Mouse (Mus musculus) hindbrain, embryonic 14.5 days (tissue): ENCODE data around the gene Arpp21. TPM values are rescaled to one million over a fixed set of nuclear protein-coding genes. Genes with fewer than 3 reads are reported as not detected.
A peak's percentile ranks its signal among the peaks of the same experiment; 100 is the strongest.
"Not testable (repeated sequence)": the region's sequence is repeated elsewhere in the genome, so short reads cannot be mapped to it uniquely, and the experiment has no call there.

Experiments used
- ATAC-seq: fragments of 200-750 bp; cut with Nextera tagmentation; 2 replicates; pipeline ENCODE4 v1.8.0; 2017; ENCODE audit warnings: moderate number of reproducible peaks, mild to moderate bottlenecking, moderate TSS enrichment, moderate library complexity; ENCODE audit not compliant: low FRiP score
- DNase-seq: peaks from one replicate; pipeline ENCODE4 v3.0.0-alpha.2; 2015; ENCODE audit warnings: low spot score
- H3K27ac ChIP-seq: fragments of 300-500 bp; sonication (generic); 2 replicates; pipeline ENCODE4 v1.5.1; 2014; ENCODE audit warnings: mild to moderate bottlenecking, moderate library complexity
- H3K27me3 ChIP-seq: fragments of 300-500 bp; sonication (generic); 2 replicates; pipeline ENCODE4 v1.6.1; 2014; ENCODE audit warnings: mild to moderate bottlenecking, low read length, mixed read lengths; ENCODE audit not compliant: control insufficient read depth, insufficient read depth
- H3K36me3 ChIP-seq: fragments of 300-500 bp; sonication (generic); replicated peaks from 2 replicates; pipeline ENCODE4 v1.6.1; 2014; ENCODE audit not compliant: control insufficient read depth, insufficient read depth
- H3K4me1 ChIP-seq: fragments of 300-500 bp; sonication (generic); replicated peaks from 2 replicates; pipeline ENCODE4 v1.6.1; 2014; ENCODE audit warnings: antibody characterized with exemption, low read length, mixed read lengths; ENCODE audit not compliant: control insufficient read depth, insufficient read depth
- H3K4me2 ChIP-seq: fragments of 300-500 bp; sonication (generic); replicated peaks from 2 replicates; pipeline ENCODE4 v1.6.1; 2014; ENCODE audit warnings: mild to moderate bottlenecking, moderate library complexity
- H3K4me3 ChIP-seq: fragments of 300-500 bp; sonication (generic); replicated peaks from 2 replicates; pipeline ENCODE4 v1.5.1; 2014; ENCODE audit warnings: mild to moderate bottlenecking, low read length
- H3K9ac ChIP-seq: fragments of 300-500 bp; sonication (generic); 2 replicates; pipeline ENCODE4 v1.6.1; 2014
- H3K9me3 ChIP-seq: fragments of 300-500 bp; sonication (generic); 2 replicates; pipeline ENCODE4 v1.6.1; 2016; ENCODE audit warnings: low read length; ENCODE audit not compliant: control insufficient read depth
- WGBS: fragments of 180-500 bp; shearing (Covaris S2); extraction: QIAGEN DNeasy Blood & Tissue Kit; methylation state at CpG from one replicate; pipeline ENCODE4 v1.1.7; 2014; 5-methylcytosine and 5-hydroxymethylcytosine counted together
- microRNA-seq: library from miRNA; unstranded; fragments of <30 nt; microRNA quantifications from one replicate; pipeline ENCODE4, GENCODE M21; 2016
- polyA plus RNA-seq: library from polyadenylated mRNA; unstranded; fragments of >200 nt; fragmentation: Nextera tagmentation; extraction: Ambion mirVana; gene quantifications from 2 replicates; pipeline ENCODE4 v1.2.1, GENCODE M21; 2014

Gene Arpp21
- polyA plus RNA-seq, 1 experiment from 2014 or later = 40.8 TPM

DNA sequence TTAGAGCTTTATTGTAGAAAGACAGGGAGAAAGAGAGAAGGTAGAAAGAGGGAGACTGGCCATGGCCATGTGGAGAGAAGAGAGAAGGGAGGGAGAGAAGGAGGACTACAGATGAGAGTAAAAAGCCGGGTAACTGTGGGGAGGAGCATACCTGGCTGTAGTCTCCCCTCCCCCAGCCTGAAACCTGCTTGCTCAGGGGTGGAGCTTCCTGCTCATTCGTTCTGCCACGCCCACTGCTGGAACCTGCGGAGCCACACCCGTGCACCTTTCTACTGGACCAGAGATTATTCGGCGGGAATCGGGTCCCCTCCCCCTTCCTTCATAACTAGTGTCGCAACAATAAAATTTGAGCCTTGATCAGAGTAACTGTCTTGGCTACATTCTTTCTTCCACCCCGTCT is 201.9 kb downstream of the Arpp21 start:
- H3K9me3 ChIP-seq, H3K9ac ChIP-seq, H3K27ac ChIP-seq, H3K4me3 ChIP-seq, H3K4me1 ChIP-seq, DNase-seq, ATAC-seq, H3K27me3 ChIP-seq, H3K36me3 ChIP-seq, H3K4me2 ChIP-seq: not testable (repeated sequence)
- 52% methylated on average over 2 of the region's 10 CpGs for WGBS

DNA sequence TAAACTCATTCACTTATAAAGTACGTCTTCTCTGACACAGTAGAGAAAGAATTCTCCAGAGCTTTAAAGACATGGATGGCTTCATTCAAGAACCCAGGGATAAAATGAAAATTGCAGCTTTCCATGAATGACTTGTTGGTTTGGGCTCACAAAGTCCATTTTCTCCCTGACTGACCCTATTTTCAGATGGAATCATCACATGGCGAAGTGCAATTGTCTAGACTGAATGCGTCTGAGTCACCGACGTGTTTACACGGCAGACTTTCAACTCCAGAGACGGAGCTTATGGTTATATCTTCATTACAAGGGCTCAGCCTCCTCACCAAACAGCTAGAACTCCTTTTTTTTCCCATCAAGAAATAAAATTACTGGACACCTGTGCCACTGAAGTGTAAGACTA is 203.6 kb downstream of the Arpp21 start:
- H3K9ac ChIP-seq = no peak overlapping the region
- no peak overlapping the region for H3K4me3 ChIP-seq
- no peaks in the 10 kb centered on the region for H3K27me3 ChIP-seq
- H3K27ac ChIP-seq = no peak overlapping the region
- H3K4me2 ChIP-seq = no peak overlapping the region
- no peaks in the 10 kb centered on the region for H3K36me3 ChIP-seq
- H3K4me1 ChIP-seq = no peaks in the 10 kb centered on the region
- 56% methylated on average over 7 of the region's 7 CpGs for WGBS
- DNase-seq (no peak), ATAC-seq (no peak)
- H3K9me3 ChIP-seq = no peaks in the 10 kb centered on the region

DNA sequence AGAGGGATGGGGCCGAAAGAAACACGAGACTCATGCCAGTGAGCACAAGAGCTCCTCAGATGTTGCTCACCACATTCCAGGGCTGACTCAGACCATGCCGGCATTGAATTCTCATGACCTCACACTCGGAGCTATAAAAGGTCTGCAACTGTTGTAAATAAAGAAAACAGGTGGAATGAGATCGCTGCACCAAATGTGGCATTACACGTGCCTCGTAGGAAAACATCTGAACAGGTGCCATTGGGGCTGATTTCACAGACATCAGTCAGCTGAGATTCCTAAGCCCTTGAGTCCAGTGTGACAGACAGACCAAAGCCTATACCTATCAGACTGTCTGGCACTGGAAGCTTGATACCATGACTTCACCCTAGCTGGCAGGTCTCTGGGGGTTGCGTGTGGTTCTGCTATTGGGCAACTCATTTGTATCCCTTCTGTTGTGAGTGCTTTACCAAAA is 212.1 kb downstream of the Arpp21 start:
- Histone ChIP-seq H3K4me3 (no peak overlapping the region), H3K27ac (no peak overlapping the region), H3K4me2 (no peak overlapping the region), H3K4me1 (no peaks in the 10 kb centered on the region), H3K27me3 (no peaks in the 10 kb centered on the region), H3K9ac (no peak overlapping the region), H3K9me3 (no peaks in the 10 kb centered on the region), H3K36me3 (no peaks in the 10 kb centered on the region)
- DNase-seq (no peak), ATAC-seq (no peak)
- 88% methylated on average over 8 of the region's 8 CpGs for WGBS

DNA sequence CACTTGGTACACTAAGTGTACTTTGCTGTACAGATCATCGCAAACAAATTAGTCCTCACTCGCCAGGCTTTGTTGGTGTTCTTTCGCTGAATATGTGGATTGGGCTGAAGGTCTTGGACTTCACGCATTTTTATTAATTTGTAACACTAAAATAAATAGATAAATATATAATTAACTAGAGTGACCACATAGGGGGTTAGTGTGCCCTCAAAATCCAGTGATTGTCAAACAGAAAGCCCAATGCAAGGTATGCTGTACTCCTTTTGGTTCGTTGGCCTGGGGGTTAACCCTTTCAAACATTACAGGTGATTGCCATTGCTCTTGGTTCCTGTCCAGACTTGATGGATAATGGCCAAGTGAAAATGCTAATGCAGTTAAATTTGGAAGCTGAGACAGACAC is 212.6 kb downstream of the Arpp21 start:
- no peak overlapping the region for H3K4me2 ChIP-seq
- no peak overlapping the region for H3K27ac ChIP-seq

More for the DNA sequence above, 212.6 kb downstream of the Arpp21 start:
- H3K36me3 ChIP-seq = no peaks in the 10 kb centered on the region
- H3K27me3 ChIP-seq = no peaks in the 10 kb centered on the region
- no peak overlapping the region for H3K9ac ChIP-seq
- H3K4me1 ChIP-seq = no peaks in the 10 kb centered on the region
- no peak for ATAC-seq
- DNase-seq = no peak
- no peak overlapping the region for H3K4me3 ChIP-seq
- 92% methylated on average over 5 of the region's 5 CpGs for WGBS
- no peaks in the 10 kb centered on the region for H3K9me3 ChIP-seq

Small RNAs within 50 kb of the gene (microRNA-seq; reads per million reads assigned to microRNA genes)
- gene Mir128-2 = 1,231 reads per million, percentile 80 among the genes with 10 or more reads in this experiment
